Mouse (Mus musculus): Measurements from ENCODE around the gene Sh3gl2. TPM values are rescaled to one million over a fixed set of nuclear protein-coding genes. Genes with fewer than 3 reads are reported as not detected.
A peak's percentile ranks its signal among the peaks of the same experiment; 100 is the strongest.

Sh3gl2 gene
- polyA plus RNA-seq, 1 experiment from 2014 or later: 6.3 TPM

- 73% methylated on average over 9 of the region's 9 CpGs for WGBS
Measured at GRCm38 (mm10) chr4:85198431-85198830, 6.5 kb upstream of the Sh3gl2 start.

GRCm38 (mm10) chr4:85202582-85202981, 2.3 kb upstream of the Sh3gl2 start:
- ATAC-seq (ENCODE audit: low read depth): no peak
- no peak overlapping the region for H3K4me2 ChIP-seq (ENCODE audit: low read depth, low read length)
- H3K27ac ChIP-seq (ENCODE audit: low read length): no peak overlapping the region
- H3K9me3 ChIP-seq (ENCODE audit: control insufficient read depth, low read length): no peaks in the 10 kb centered on the region
- H3K4me1 ChIP-seq (replicated peaks; ENCODE audit: control insufficient read depth, insufficient read depth, low read length): no peaks in the 10 kb centered on the region
- peaks cover 31% of the 10 kb centered on the region for H3K27me3 ChIP-seq (ENCODE audit: control insufficient read depth, insufficient read depth, low read depth, low read length)
- H3K4me3 ChIP-seq (ENCODE audit: low read length): no peak overlapping the region
- 66% methylated on average over 7 of the region's 7 CpGs for WGBS
- H3K9ac ChIP-seq (ENCODE audit: low read length): no peak overlapping the region
- H3K36me3 ChIP-seq (ENCODE audit: control insufficient read depth, insufficient read depth, low read length): no peaks in the 10 kb centered on the region

More at GRCm38 (mm10) chr4:85198431-85198830, 6.5 kb upstream of the Sh3gl2 start:
- Histone ChIP-seq H3K27ac (ENCODE audit: low read length) (no peak overlapping the region), H3K4me2 (ENCODE audit: low read depth, low read length) (no peak overlapping the region), H3K36me3 (ENCODE audit: control insufficient read depth, insufficient read depth, low read length) (no peaks in the 10 kb centered on the region), H3K9ac (ENCODE audit: low read length) (no peak overlapping the region), H3K9me3 (ENCODE audit: control insufficient read depth, low read length) (no peaks in the 10 kb centered on the region), H3K4me1 (replicated peaks; ENCODE audit: control insufficient read depth, insufficient read depth, low read length) (no peaks in the 10 kb centered on the region), H3K4me3 (ENCODE audit: low read length) (no peak overlapping the region), H3K27me3 (ENCODE audit: control insufficient read depth, insufficient read depth, low read depth, low read length) (peaks cover 2% of the 10 kb centered on the region; the same call in 1 of the 2 replicates)
- ATAC-seq (ENCODE audit: low read depth): no peak

GRCm38 (mm10) chr4:85205636-85206211, 798 bp downstream of the Sh3gl2 start:
- peaks cover 31% of the 10 kb centered on the region for H3K27me3 ChIP-seq (ENCODE audit: control insufficient read depth, insufficient read depth, low read depth, low read length)
- no peak overlapping the region for H3K27ac ChIP-seq (ENCODE audit: low read length)
- peak; percentile 81 for ATAC-seq (ENCODE audit: low read depth)
- no peaks in the 10 kb centered on the region for H3K36me3 ChIP-seq (ENCODE audit: control insufficient read depth, insufficient read depth, low read length)
- peak overlapping the region; percentile 71 for H3K9ac ChIP-seq (ENCODE audit: low read length)
- H3K4me3 ChIP-seq (ENCODE audit: low read length): peak overlapping the region; percentile 81
- H3K4me1 ChIP-seq (replicated peaks; ENCODE audit: control insufficient read depth, insufficient read depth, low read length): no peaks in the 10 kb centered on the region
- peak overlapping the region; percentile 97 for H3K4me2 ChIP-seq (ENCODE audit: low read depth, low read length)
- under 1% methylated on average over 40 of the region's 43 CpGs for WGBS
- H3K9me3 ChIP-seq (ENCODE audit: control insufficient read depth, low read length): no peaks in the 10 kb centered on the region

GRCm38 (mm10) chr4:85206675-85207400, 1.9 kb downstream of the Sh3gl2 start:
- Histone ChIP-seq H3K27ac (ENCODE audit: low read length) (no peak overlapping the region), H3K9ac (ENCODE audit: low read length) (no peak overlapping the region)
- no peak for ATAC-seq (ENCODE audit: low read depth)

GRCm38 (mm10) chr4:85207515-85207914, 2.6 kb downstream of the Sh3gl2 start:
- Histone ChIP-seq H3K9me3 (ENCODE audit: control insufficient read depth, low read length) (no peaks in the 10 kb centered on the region), H3K4me2 (ENCODE audit: low read depth, low read length) (no peak overlapping the region), H3K4me1 (replicated peaks; ENCODE audit: control insufficient read depth, insufficient read depth, low read length) (no peaks in the 10 kb centered on the region), H3K36me3 (ENCODE audit: control insufficient read depth, insufficient read depth, low read length) (no peaks in the 10 kb centered on the region), H3K9ac (ENCODE audit: low read length) (no peak overlapping the region), H3K4me3 (ENCODE audit: low read length) (no peak overlapping the region), H3K27me3 (ENCODE audit: control insufficient read depth, insufficient read depth, low read depth, low read length) (peaks cover 31% of the 10 kb centered on the region), H3K27ac (ENCODE audit: low read length) (no peak overlapping the region)
- no peak for ATAC-seq (ENCODE audit: low read depth)
- WGBS: 89% methylated on average over 9 of the region's 9 CpGs

More at GRCm38 (mm10) chr4:85206675-85207400, 1.9 kb downstream of the Sh3gl2 start:
- H3K9me3 ChIP-seq (ENCODE audit: control insufficient read depth, low read length): no peaks in the 10 kb centered on the region
- no peak overlapping the region for H3K4me2 ChIP-seq (ENCODE audit: low read depth, low read length)
- no peaks in the 10 kb centered on the region for H3K4me1 ChIP-seq (replicated peaks; ENCODE audit: control insufficient read depth, insufficient read depth, low read length)
- H3K4me3 ChIP-seq (ENCODE audit: low read length): no peak overlapping the region
- H3K36me3 ChIP-seq (ENCODE audit: control insufficient read depth, insufficient read depth, low read length): no peaks in the 10 kb centered on the region
- 59% methylated on average over 3 of the region's 3 CpGs for WGBS
- H3K27me3 ChIP-seq (ENCODE audit: control insufficient read depth, insufficient read depth, low read depth, low read length): peaks cover 31% of the 10 kb centered on the region

- H3K4me3 ChIP-seq (ENCODE audit: low read length): no peak overlapping the region
- no peak for ATAC-seq (ENCODE audit: low read depth)
- H3K4me2 ChIP-seq (ENCODE audit: low read depth, low read length): no peak overlapping the region
- peaks cover 28% of the 10 kb centered on the region for H3K27me3 ChIP-seq (ENCODE audit: control insufficient read depth, insufficient read depth, low read depth, low read length)
- H3K9me3 ChIP-seq (ENCODE audit: control insufficient read depth, low read length): no peaks in the 10 kb centered on the region
- no peaks in the 10 kb centered on the region for H3K36me3 ChIP-seq (ENCODE audit: control insufficient read depth, insufficient read depth, low read length)
- WGBS: 74% methylated on average over 1 of the region's 1 CpGs
- H3K27ac ChIP-seq (ENCODE audit: low read length): no peak overlapping the region
- no peaks in the 10 kb centered on the region for H3K4me1 ChIP-seq (replicated peaks; ENCODE audit: control insufficient read depth, insufficient read depth, low read length)
- no peak overlapping the region for H3K9ac ChIP-seq (ENCODE audit: low read length)
Measured at GRCm38 (mm10) chr4:85208531-85208930, 3.6 kb downstream of the Sh3gl2 start.

- no peak overlapping the region for H3K4me2 ChIP-seq (ENCODE audit: low read depth, low read length)
- H3K9me3 ChIP-seq (ENCODE audit: control insufficient read depth, low read length): no peaks in the 10 kb centered on the region
- no peak overlapping the region for H3K9ac ChIP-seq (ENCODE audit: low read length)
- H3K27me3 ChIP-seq (ENCODE audit: control insufficient read depth, insufficient read depth, low read depth, low read length): peaks cover 7% of the 10 kb centered on the region
- no peaks in the 10 kb centered on the region for H3K4me1 ChIP-seq (replicated peaks; ENCODE audit: control insufficient read depth, insufficient read depth, low read length)
- no peak overlapping the region for H3K27ac ChIP-seq (ENCODE audit: low read length)
- no peak for ATAC-seq (ENCODE audit: low read depth)
- no peaks in the 10 kb centered on the region for H3K36me3 ChIP-seq (ENCODE audit: control insufficient read depth, insufficient read depth, low read length)
- no peak overlapping the region for H3K4me3 ChIP-seq (ENCODE audit: low read length)
- 81% methylated on average over 3 of the region's 3 CpGs for WGBS
Measured at GRCm38 (mm10) chr4:85210953-85211352, 6.0 kb downstream of the Sh3gl2 start.

- 27% methylated on average over 4 of the region's 4 CpGs for WGBS
- no peaks in the 10 kb centered on the region for H3K9me3 ChIP-seq (ENCODE audit: control insufficient read depth, low read length)
Measured at GRCm38 (mm10) chr4:85217003-85217402, 12.1 kb downstream of the Sh3gl2 start.

GRCm38 (mm10) chr4:85222716-85223115, 17.8 kb downstream of the Sh3gl2 start:
- no peaks in the 10 kb centered on the region for H3K27me3 ChIP-seq (ENCODE audit: control insufficient read depth, insufficient read depth, low read depth, low read length)
- no peak overlapping the region for H3K27ac ChIP-seq (ENCODE audit: low read length)
- H3K36me3 ChIP-seq (ENCODE audit: control insufficient read depth, insufficient read depth, low read length): no peaks in the 10 kb centered on the region
- H3K9ac ChIP-seq (ENCODE audit: low read length): no peak overlapping the region
- ATAC-seq (ENCODE audit: low read depth): no peak
- no peaks in the 10 kb centered on the region for H3K4me1 ChIP-seq (replicated peaks; ENCODE audit: control insufficient read depth, insufficient read depth, low read length)
- H3K9me3 ChIP-seq (ENCODE audit: control insufficient read depth, low read length): no peaks in the 10 kb centered on the region
- H3K4me2 ChIP-seq (ENCODE audit: low read depth, low read length): no peak overlapping the region
- 72% methylated on average over 5 of the region's 5 CpGs for WGBS
- no peak overlapping the region for H3K4me3 ChIP-seq (ENCODE audit: low read length)

More at GRCm38 (mm10) chr4:85217003-85217402, 12.1 kb downstream of the Sh3gl2 start:
- H3K27ac ChIP-seq (ENCODE audit: low read length): no peak overlapping the region
- H3K36me3 ChIP-seq (ENCODE audit: control insufficient read depth, insufficient read depth, low read length): no peaks in the 10 kb centered on the region
- H3K9ac ChIP-seq (ENCODE audit: low read length): no peak overlapping the region
- H3K4me1 ChIP-seq (replicated peaks; ENCODE audit: control insufficient read depth, insufficient read depth, low read length): 0 out of 2 replicates have a peak, but pooled peaks cover 3% of the 10 kb centered on the region
- ATAC-seq (ENCODE audit: low read depth): no peak
- no peak overlapping the region for H3K4me3 ChIP-seq (ENCODE audit: low read length)
- no peak overlapping the region for H3K4me2 ChIP-seq (ENCODE audit: low read depth, low read length)
- no peaks in the 10 kb centered on the region for H3K27me3 ChIP-seq (ENCODE audit: control insufficient read depth, insufficient read depth, low read depth, low read length)

Data from lung, embryonic 16.5 days (tissue).